Mouse (Mus musculus) CD4-positive helper T cell, adult 2 months (primary cell): Measurements from ENCODE around the gene Pmf1.
"Not testable (repeated sequence)": the region's sequence is repeated elsewhere in the genome, so short reads cannot be mapped to it uniquely, and the experiment has no call there.

Experiments used
- DNase-seq: peaks from one replicate; pipeline ENCODE4 v3.0.0-alpha.2; 2012; ENCODE audit warnings: low read depth, missing footprints, low spot score

Pmf1 gene

DNA sequence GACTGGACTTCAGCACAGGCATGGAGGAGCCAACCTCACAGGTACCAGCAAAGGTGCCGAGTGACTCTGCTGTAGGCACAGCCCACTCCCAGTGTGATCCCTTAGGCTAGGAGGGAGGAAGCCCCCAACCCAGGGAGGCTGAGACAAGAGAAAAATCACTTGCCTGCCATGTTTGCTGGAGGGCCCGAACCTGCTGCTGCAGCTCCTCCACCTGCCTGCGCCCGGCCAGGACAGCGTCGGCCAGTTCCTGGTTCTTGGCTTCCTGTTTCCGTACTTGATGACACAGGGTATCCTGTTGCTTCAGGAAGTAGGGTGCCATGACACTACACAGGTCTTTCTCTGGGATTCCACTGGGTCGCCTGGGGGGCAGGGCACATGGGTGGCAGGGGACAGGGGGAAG is 14.4 kb downstream of the Pmf1 start:
- DNase-seq = no peak

DNA sequence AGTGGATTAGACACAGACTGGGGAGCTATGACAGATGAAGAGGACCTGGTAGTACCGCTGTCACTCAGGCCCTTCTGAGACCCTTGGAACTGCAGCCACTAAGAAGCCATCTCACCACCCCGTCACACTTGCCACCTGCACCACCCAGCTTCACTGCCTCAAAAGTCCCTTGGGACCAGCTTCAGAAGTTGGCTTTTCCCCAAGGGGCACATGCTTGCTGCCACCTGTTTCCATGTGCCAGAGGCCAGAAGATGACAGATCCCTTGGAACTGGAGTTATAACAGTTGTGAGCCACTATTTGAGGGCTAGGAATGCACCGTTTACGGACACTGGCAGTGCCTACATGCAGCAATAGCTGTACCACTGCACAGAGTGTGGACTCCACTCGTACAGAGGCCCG is 14.8 kb downstream of the Pmf1 start:
- DNase-seq = no peak

DNA sequence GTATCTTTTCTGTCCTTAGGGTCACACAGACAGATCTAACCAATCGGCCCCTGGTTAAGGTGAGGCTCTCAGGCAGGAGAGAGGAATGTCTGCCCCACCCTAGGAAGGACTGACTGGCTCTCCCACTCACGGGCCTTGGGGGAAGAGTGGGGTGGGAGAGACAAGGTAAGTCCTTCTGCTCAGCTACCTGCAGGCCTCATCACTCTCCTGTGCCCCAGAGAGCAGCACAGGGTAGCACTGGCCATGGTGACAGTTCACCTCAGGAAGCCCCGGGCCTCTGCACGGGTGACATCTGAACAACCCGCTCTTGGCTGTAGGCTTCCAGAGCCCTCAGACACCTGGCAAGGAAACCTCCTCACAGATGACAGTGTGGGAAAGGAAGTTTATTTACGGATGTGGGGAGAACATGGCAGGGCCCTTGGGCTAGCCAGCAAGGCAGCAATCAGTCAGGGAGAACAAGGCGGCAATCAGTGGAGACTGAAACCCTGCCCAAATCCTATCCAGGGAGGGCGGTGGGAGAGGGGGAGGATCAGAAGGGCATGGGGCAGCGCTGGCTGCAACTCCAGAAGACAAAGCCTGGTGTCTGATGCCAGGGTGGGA is 16.3 kb downstream of the Pmf1 start:
- DNase-seq = no peak

DNA sequence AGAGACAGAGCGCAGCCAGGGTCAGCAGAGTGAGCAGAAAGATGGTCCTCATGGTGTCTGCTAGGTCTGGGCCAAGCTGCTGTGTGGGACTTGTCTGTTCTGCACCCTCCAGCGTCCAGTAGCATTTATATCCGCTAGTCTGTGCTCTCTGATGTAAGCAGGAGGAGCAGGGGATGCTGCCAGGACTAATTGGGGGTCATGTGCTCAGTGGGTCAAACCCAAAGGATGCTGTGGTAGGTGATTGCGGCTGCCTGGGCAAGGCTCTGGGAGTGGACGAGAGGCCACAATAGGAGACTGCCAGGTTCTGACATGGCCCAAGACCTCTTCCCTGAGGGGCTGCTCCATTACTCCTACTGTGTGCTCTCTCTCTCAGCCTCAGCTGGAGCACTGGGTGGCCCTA is 25.8 kb downstream of the Pmf1 start, which contains the start of gene Bglap:
Gene Bglap, minus strand, starts transcription at position 101 of the 400 bp plus-strand sequence.
- no peak for DNase-seq

DNA sequence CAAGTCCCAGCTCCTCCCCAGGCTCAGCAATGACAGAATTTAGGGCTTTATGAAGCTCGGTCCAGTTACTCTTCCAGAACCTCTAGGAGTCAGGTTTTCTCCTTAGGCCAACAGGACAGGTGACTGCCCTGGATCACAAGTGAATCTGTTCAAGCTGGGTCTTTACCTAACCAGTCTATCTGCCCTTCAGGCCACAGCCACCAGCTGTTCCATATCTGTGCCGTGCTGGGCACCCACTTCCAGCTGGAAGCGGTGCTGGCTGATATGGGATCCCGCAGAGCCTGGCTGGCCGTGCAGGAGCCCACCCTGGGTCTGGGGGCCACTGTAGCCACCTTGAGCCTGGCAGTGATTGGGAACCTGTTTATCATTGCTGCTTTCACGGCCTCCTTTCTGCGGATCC is 27.7 kb downstream of the Pmf1 start:
- DNase-seq = not testable (repeated sequence)

DNA sequence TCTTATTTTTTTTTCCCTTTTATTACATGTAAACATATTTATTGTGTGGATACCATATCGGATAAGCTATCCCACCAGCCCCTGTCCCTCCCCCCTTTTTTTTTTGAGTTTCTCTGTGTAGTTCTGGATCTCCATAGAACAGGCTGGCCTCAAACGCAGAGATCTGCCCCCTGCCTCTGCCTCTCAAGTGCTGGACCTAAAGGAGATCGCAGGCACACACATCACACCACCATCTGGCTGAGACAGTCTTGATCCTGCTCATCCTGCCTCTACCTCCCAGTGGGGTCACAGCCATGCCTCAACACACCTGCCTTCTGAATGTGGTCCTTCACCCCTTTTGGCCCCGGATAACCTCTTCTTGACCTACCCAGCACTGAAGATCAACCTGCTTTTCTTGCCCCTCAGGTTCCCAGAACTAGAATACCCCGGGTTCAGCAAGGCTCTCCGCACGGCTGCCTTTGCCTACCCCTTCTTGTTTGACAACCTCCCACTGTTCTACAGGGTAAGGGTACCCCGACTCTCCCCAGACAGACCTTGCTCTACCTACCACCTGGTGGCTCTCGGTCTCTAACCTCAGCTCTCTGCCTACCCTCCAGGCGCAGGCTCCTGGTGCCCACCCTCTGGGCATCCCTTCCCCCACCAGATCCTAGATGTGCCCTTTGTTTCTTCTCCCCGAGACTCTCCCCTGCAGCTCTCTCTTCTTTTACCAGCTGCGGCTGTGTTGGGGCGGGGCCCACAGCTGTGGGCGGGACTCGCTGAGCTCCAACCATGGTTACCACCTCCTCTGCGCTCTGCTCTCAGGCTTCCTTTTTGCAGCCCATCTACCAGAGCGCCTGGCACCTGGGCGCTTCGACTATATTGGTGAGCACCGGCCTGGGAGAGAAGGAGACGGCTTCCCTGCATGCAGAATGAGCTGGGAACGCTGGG is 28.5 kb downstream of the Pmf1 start:
- peak; percentile 72 for DNase-seq

DNA sequence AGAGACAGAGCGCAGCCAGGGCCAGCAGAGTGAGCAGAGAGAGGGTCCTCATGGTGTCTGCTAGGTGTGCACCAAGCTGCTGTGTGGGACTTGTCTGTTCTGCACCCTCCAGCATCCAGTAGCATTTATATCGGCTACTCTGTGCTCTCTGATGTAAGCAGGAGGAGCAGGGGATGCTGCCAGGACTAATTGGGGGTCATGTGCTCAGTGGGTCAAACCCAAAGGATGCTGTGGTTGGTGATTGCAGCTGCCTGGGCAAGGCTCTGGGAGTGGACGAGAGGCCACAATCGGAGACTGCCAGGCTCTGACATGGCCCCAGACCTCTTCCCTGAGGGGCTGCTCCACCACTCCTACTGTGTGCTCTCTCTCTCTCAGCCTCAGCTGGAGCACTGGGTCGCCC is 31.5 kb downstream of the Pmf1 start, which contains the start of gene Bglap2:
Gene Bglap2, minus strand, starts transcription at position 101 of the 400 bp plus-strand sequence.
- DNase-seq = not testable (repeated sequence)

DNA sequence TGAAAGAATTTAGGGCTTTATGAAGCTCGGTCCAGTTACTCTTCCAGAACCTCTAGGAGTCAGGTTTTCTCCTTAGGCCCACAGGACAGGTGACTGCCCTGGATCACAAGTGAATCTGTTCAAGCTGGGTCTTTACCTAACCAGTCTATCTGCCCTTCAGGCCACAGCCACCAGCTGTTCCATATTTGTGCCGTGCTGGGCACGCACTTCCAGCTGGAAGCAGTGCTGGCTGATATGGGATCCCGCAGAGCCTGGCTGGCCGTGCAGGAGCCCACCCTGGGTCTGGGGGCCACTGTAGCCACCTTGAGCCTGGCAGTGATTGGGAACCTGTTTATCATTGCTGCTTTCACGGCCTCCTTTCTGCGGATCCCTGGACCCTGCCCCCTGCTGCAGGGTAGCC is 33.5 kb downstream of the Pmf1 start:
- DNase-seq = not testable (repeated sequence)

DNA sequence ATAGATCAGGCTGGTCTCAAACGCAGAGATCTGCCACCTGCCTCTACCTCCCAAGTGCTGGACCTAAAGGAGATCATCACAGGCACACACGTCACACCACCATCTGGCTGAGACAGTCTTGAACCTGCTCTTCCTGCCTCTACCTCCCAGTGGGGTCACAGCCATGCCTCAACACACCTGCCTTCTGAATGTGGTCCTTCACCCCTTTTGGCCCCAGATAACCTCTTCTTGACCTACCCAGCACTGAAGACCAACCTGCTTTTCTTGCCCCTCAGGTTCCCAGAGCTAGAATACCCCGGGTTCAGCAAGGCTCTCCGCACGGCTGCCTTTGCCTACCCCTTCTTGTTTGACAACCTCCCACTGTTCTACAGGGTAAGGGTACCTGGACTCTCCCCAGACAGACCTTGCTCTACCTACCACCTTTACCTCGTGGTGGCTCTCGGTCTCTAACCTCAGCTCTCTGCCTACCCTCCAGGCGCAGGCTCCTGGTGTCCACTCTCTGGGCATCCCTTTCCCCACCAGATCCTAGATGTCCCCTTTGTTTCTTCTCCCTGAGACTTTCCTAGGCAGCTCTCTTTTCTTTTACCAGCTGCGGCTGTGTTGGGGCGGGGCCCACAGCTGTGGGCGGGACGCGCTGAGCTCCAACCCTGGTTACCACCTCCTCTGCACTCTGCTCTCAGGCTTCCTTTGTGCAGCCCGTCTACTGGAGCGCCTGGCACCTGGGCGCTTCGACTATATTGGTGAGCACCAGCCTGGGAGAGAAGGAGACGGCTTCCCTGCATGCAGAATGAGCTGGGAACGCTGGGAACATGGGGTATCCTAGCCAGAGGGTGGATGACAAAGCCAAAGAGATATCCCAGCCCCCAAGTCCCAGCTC is 34.1 kb downstream of the Pmf1 start:
- peak; percentile 61 for DNase-seq

DNA sequence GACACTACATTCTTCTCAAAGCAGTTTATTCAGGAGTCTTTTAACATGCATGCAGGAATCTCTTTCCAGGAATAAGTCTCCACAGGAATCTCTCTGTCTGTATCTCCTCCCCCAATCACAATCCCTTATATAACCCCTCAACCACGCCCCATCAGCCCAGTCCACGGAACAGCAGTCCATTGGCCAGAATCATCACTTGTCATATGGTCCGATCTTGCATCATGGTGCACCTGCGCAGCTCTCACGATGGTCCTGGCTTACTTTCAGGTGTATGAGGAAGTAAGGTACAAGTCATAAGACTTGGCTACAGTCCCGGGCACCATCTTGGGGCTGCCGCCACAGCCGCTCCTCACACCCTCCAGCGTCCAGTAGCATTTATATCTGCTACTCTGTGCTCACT is 37.5 kb downstream of the Pmf1 start, which contains the start of gene Bglap3:
Gene Bglap3, minus strand, starts transcription at position 101 of the 400 bp plus-strand sequence.
- not testable (repeated sequence) for DNase-seq

DNA sequence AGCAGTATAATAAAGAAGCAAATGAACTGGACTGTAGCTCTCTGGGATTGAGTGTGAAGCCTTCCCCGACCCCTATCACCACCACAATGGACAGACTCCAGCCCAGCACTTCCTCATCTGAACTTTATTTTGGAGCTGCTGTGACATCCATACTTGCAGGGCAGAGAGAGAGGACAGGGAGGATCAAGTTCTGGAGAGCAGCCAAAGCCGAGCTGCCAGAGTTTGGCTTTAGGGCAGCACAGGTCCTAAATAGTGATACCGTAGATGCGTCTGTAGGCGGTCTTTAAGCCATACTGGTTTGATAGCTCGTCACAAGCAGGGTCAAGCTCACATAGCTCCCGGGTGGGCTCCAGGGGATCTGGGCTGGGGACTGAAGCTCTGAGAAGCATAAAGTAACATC is 41.6 kb downstream of the Pmf1 start:
- DNase-seq = not testable (repeated sequence)

DNA sequence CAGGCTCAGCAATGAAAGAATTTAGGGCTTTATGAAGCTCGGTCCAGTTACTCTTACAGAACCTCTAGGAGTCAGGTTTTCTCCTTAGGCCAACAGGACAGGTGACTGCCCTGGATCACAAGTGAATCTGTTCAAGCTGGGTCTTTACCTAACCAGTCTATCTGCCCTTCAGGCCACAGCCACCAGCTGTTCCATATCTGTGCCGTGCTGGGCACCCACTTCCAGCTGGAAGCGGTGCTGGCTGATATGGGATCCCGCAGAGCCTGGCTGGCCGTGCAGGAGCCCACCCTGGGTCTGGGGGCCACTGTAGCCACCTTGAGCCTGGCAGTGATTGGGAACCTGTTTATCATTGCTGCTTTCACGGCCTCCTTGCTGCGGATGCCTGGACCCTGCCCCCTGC is 42.6 kb downstream of the Pmf1 start:
- DNase-seq = not testable (repeated sequence)

DNA sequence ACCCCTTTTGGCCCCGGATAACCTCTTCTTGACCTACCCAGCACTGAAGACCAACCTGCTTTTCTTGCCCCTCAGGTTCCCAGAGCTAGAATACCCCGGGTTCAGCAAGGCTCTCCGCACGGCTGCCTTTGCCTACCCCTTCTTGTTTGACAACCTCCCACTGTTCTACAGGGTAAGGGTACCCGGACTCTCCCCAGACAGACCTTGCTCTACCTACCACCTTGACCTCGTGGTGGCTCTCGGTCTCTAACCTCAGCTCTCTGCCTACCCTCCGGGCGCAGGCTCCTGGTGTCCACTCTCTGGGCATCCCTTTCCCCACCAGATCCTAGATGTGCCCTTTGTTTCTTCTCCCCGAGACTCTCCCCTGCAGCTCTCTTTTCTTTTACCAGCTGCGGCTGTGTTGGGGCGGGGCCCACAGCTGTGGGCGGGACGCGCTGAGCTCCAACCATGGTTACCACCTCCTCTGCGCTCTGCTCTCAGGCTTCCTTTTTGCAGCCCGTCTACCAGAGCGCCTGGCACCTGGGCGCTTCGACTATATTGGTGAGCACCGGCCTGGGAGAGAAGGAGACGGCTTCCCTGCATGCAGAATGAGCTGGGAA is 43.2 kb downstream of the Pmf1 start:
- peak; percentile 52 for DNase-seq

DNA sequence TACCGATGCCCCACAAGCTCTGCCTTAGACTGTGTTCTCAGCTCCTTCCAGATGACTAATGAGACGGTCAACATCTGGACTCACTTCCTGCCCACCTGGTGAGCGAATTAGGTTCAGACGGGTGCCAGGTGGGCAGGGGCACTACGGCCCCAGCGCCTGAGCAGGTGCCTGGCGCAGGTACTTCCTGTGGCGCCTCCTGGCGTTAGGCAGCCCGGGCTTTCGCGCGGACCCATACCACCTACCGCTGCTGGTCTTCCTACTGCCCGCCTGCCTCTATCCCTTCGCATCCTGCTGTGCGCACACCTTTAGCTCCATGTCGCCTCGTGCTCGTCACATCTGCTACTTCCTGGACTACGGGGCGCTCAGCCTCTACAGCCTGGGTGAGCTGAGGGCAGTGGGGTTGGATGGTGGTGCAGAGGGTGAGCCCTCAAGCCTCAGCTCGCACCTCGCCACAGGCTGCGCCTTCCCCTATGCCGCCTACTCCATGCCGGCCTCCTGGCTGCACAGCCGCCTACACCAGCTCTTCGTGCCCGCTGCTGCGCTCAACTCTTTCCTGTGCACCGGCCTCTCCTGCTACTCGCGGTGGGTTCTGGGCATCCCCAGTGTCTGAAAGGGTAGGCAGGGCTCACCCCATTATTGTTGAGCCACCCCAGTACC is 44.3 kb downstream of the Pmf1 start:
- DNase-seq = no peak

DNA sequence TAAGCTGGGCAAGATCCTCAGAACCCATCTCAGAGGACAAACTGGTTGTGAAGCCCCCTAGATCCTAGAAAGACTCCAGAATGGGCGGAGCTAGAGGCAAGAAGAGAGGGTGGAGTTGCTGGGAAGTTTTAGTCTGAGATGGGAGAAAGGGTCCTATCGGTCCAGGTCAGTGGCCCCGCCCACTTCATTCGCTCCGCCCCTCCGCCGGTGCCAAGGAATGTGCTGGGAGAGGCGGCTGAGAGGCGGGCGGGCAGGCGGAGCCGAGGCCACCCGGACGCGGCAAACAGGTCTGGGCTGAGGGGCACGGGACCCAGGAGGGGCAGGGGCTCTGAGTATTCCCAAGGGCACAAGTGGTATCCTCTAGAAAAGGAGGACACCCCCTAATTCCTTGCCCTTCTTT is 45.8 kb downstream of the Pmf1 start, which contains the start of gene Paqr6:
Gene Paqr6, plus strand, starts transcription at position 248 of the 400 bp plus-strand sequence.
- no peak for DNase-seq

DNA sequence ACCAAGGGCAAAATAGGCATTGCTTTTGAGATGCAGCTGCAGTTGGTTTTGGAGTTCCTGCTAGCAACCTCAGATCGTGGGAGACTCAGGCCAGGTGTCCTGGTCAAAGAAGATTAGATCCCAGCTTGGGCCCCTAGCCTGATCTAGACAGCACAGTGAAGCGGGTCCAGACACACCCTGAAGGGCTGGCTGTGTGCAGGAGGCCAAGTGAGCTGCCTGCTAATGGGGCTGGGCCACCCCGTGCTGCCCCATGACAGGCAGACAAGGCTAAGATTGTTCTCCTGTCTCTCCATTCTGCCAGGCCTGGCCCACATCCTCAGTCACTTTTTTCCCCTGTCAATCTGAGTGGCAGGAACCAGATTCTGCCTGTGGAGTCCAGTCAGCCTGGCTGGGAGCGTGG is 46.4 kb downstream of the Pmf1 start:
- DNase-seq = no peak

DNA sequence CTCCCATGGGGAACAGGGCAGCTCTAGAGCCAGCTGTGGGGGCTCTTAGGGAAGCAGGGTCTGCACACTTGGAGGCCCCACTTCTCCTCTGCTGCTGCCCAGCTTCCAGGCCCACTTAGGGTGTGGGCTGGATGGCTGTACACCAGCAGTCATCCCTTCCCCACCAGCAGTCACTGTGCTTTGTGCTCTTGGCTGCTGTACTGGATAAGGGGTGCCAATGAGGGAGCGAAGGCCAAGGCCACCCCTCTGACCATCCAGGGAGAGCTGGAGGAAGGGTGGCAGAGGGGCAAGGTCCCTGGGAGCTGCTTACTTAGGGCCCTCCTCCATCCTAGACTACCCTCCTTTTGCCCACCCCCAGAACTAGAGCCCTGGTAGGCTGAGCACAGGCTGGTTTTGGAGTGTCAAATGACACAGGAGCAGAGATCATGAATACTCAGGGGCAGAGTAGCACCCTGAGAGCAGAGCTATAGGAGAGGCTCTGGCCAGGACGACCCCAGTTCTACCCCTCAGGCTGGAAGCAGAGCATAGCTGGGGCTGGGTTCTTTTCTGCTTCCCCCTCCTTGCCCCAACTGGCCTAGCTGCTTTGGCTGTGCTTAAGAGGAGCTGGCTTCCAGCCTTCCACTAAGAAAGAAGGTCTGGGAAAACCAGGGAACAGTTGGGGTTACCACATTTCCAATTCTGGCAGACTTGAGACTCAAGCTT is 48.4 kb downstream of the Pmf1 start:
- no peak for DNase-seq

DNA sequence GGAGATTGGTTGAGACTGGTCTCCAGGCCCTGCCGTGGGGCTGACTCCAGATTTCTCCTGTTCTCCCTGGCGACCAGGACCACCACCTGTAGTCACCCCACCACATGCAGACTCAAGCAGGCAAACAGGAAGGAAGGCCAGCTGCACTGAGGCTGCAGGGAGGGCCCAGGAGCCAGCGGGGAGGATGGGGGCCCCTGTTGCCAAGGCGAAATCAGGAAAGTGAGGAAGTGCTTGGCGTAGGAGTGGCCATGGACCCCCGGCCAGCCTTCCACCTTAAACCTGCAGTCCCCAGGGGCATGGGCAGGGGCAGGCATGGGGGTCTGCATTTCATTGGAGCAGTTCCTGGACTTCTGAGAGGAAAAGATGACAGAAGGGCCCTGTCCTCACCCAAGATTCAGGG is 49.0 kb downstream of the Pmf1 start:
- DNase-seq = no peak

DNA sequence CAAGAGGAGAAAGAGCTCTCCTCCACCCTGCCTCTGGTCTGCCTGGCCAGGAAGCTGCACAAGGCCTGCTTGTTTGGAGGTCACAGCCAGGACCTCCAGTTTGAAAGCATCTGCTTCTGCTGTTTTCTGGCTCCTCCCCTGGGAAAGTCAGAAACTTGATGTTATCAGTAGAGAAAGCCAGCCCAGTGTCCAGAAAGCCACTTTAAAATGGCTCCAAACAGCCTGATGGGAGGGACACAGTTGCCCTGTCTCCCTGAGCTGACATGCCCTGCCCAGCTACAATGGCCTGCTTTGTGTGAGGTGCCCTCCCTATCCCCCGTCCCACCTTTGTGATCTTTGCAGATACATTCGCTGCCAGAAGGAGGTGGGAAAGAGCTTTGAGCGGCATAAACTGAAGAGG is 50.1 kb downstream of the Pmf1 start:
- DNase-seq = no peak

DNA sequence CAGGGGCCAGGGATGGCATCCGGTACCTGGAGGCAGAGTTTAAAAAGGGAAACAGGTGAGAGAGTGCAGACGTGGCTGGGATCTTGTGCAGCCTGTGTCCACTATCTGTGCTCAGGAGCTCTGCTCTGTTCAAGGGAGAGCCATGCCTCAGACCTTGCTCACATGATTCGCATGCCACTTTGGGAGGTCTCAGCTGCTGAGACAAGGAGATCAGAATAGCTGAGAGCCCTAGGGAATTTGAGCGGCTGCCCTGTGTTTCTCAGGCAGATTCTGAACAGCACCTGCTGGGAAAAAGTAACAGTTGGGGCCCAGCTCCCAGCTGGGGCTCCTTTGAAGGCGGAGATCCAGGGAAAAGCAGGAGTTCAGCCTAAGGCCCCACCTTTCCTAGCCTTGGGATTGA is 50.5 kb downstream of the Pmf1 start:
- no peak for DNase-seq
